Mouse (Mus musculus) stomach, postnatal 0 days (tissue): Measurements from ENCODE around the gene Cenpk. TPM values are rescaled to one million over a fixed set of nuclear protein-coding genes. Genes with fewer than 3 reads are reported as not detected.
"Not testable (repeated sequence)": the region's sequence is repeated elsewhere in the genome, so short reads cannot be mapped to it uniquely, and the experiment has no call there.

Experiments used
- ATAC-seq: fragments of 200-750 bp; cut with Nextera tagmentation; 2 replicates; pipeline ENCODE4 v1.8.0; 2017; ENCODE audit not compliant: low FRiP score, low TSS enrichment
- DNase-seq: peaks from one replicate; pipeline ENCODE4 v3.0.0-alpha.2; 2016; ENCODE audit warnings: low spot score
- H3K27ac ChIP-seq: fragments of 300-500 bp; sonication (generic); replicated peaks from 2 replicates; pipeline ENCODE4 v1.5.1; 2014; ENCODE audit warnings: mild to moderate bottlenecking, control low read depth
- H3K27me3 ChIP-seq: fragments of 300-500 bp; sonication (generic); 2 replicates; pipeline ENCODE4 v1.6.1; 2014; ENCODE audit warnings: low read length; ENCODE audit not compliant: control insufficient read depth, insufficient read depth
- H3K36me3 ChIP-seq: fragments of 300-500 bp; sonication (generic); 2 replicates; pipeline ENCODE4 v1.6.1; 2014; ENCODE audit warnings: low read length, mixed read lengths; ENCODE audit not compliant: control insufficient read depth, insufficient read depth
- H3K4me1 ChIP-seq: fragments of 300-500 bp; sonication (generic); replicated peaks from 2 replicates; pipeline ENCODE4 v1.6.1; 2014; ENCODE audit warnings: antibody characterized with exemption; ENCODE audit not compliant: control insufficient read depth, insufficient read depth
- H3K4me2 ChIP-seq: fragments of 300-500 bp; sonication (generic); replicated peaks from 2 replicates; pipeline ENCODE4 v1.6.1; 2014; ENCODE audit warnings: low read depth, mild to moderate bottlenecking, control low read depth, moderate library complexity
- H3K4me3 ChIP-seq: fragments of 300-500 bp; sonication (generic); 2 replicates; pipeline ENCODE4 v1.5.1; 2014; ENCODE audit warnings: low read depth, low read length, control low read depth
- H3K9ac ChIP-seq: fragments of 300-500 bp; sonication (generic); 2 replicates; pipeline ENCODE4 v1.6.1; 2014; ENCODE audit warnings: mild to moderate bottlenecking, low read length, control low read depth, mixed read lengths
- H3K9me3 ChIP-seq: fragments of 300-500 bp; sonication (generic); 2 replicates; pipeline ENCODE4 v1.6.1; 2016; ENCODE audit warnings: low read length; ENCODE audit not compliant: control insufficient read depth
- CTCF ChIP-seq: IDR thresholded peaks from 2 replicates; pipeline ENCODE4 v1.5.1; 2016; ENCODE audit warnings: antibody characterized with exemption, low read depth, mild to moderate bottlenecking, moderate library complexity
- EP300 ChIP-seq: optimal IDR thresholded peaks from 2 replicates; pipeline ENCODE3; 2016; ENCODE audit warnings: antibody characterized with exemption
- WGBS: fragments of 180-500 bp; shearing (Covaris S2); extraction: QIAGEN DNeasy Blood & Tissue Kit; methylation state at CpG from one replicate; pipeline ENCODE4 v1.1.7; 2014; 5-methylcytosine and 5-hydroxymethylcytosine counted together
- polyA plus RNA-seq: library from polyadenylated mRNA; unstranded; fragments of >200 nt; fragmentation: Nextera tagmentation; extraction: Ambion mirVana; gene quantifications from 2 replicates; pipeline ENCODE4 v1.2.1, GENCODE M21; 2015

Gene Cenpk
- polyA plus RNA-seq, result 23.1 and 27.5 TPM in 2 replicates

- Histone ChIP-seq H3K9me3 (no peaks in the 10 kb centered on the region), H3K9ac (peak within 1 kb of the TSS; percentile 86), H3K4me3 (peak within 1 kb of the TSS; percentile 75), H3K27me3 (no peaks in the 10 kb centered on the region), H3K4me2 (peak within 1 kb of the TSS; percentile 75), H3K36me3 (no peaks in the 10 kb centered on the region), H3K4me1 (no peaks in the 10 kb centered on the region), H3K27ac (peak within 1 kb of the TSS; percentile 93)
- TF ChIP-seq EP300 (peak; percentile 81), CTCF (no peak)
- 2% methylated on average over 55 of the region's 55 CpGs for WGBS
- ATAC-seq (peak; percentile 99), DNase-seq (peak; percentile 98)
These were observed at the start of gene Cenpk, which contains the start of gene Ppwd1 for GRCm38 (mm10) chr13:104228384-104229066. Cenpk (plus strand) TSS chr13:104228611. Ppwd1 (minus strand) TSS chr13:104228843.

GRCm38 (mm10) chr13:104178650-104179121 is 49.7 kb upstream of the Cenpk start, which contains the start of gene Trim23:
Trim23 (plus strand) TSS chr13:104178797.
- 2% methylated on average over 38 of the region's 38 CpGs for WGBS
- peaks cover 2% of the 10 kb centered on the region; the same call in 1 of the 2 replicates for H3K4me1 ChIP-seq
- H3K9ac ChIP-seq, result peak within 1 kb of the TSS; percentile 85
- peak within 1 kb of the TSS; percentile 78 for H3K4me2 ChIP-seq
- peak within 1 kb of the TSS; percentile 89 for H3K27ac ChIP-seq
- H3K36me3 ChIP-seq, result no peaks in the 10 kb centered on the region
- peak within 1 kb of the TSS; percentile 92 for H3K4me3 ChIP-seq
- no peaks in the 10 kb centered on the region for H3K9me3 ChIP-seq
- no peaks in the 10 kb centered on the region for H3K27me3 ChIP-seq
- DNase-seq (peak; percentile 96), ATAC-seq (peak; percentile 100)
- TF ChIP-seq CTCF (peak; percentile 63), EP300 (no peak)

- peak overlapping the region; percentile 85 for H3K9ac ChIP-seq
- no peak for DNase-seq
- peak overlapping the region; percentile 92 for H3K4me3 ChIP-seq
- 12% methylated on average over 13 of the region's 13 CpGs for WGBS
- no peak for TF ChIP-seq CTCF
- no peaks in the 10 kb centered on the region; the same call in 1 of the 2 replicates for H3K36me3 ChIP-seq
- H3K27ac ChIP-seq, result peak overlapping the region; percentile 89
- no peaks in the 10 kb centered on the region for H3K27me3 ChIP-seq
- H3K4me1 ChIP-seq, result peaks cover 2% of the 10 kb centered on the region; the same call in 1 of the 2 replicates
- no peak for ATAC-seq
- H3K4me2 ChIP-seq, result peak overlapping the region; percentile 62
- no peaks in the 10 kb centered on the region for H3K9me3 ChIP-seq
These were observed 49.1 kb upstream of the Cenpk start for GRCm38 (mm10) chr13:104179176-104179888.

GRCm38 (mm10) chr13:104187357-104187756 is 41.1 kb upstream of the Cenpk start:
- peaks cover 7% of the 10 kb centered on the region; the same call in 1 of the 2 replicates for H3K36me3 ChIP-seq
- H3K4me3 ChIP-seq, result no peak overlapping the region
- H3K27me3 ChIP-seq, result no peaks in the 10 kb centered on the region
- no peak overlapping the region for H3K4me2 ChIP-seq
- H3K27ac ChIP-seq, result no peak overlapping the region
- DNase-seq (peak; percentile 31), ATAC-seq (peak; percentile 95)
- no peak overlapping the region for H3K9ac ChIP-seq
- H3K4me1 ChIP-seq, result no peaks in the 10 kb centered on the region
- no peaks in the 10 kb centered on the region for H3K9me3 ChIP-seq
- 65% methylated on average over 4 of the region's 4 CpGs for WGBS
- TF ChIP-seq CTCF (no peak), EP300 (no peak)

GRCm38 (mm10) chr13:104195891-104196290 is 32.5 kb upstream of the Cenpk start:
- H3K9ac ChIP-seq, H3K27me3 ChIP-seq, H3K9me3 ChIP-seq, H3K4me1 ChIP-seq, ATAC-seq, H3K4me2 ChIP-seq, H3K4me3 ChIP-seq, DNase-seq, H3K27ac ChIP-seq, H3K36me3 ChIP-seq: not testable (repeated sequence)

GRCm38 (mm10) chr13:104204313-104204712 is 24.1 kb upstream of the Cenpk start:
- WGBS, result 56% methylated on average over 1 of the region's 1 CpGs
- Histone ChIP-seq H3K4me1 (no peaks in the 10 kb centered on the region), H3K27me3 (no peaks in the 10 kb centered on the region), H3K9me3 (no peaks in the 10 kb centered on the region), H3K4me3 (no peak overlapping the region), H3K27ac (no peak overlapping the region), H3K4me2 (no peak overlapping the region), H3K36me3 (no peaks in the 10 kb centered on the region), H3K9ac (no peak overlapping the region)
- peak; percentile 55 for TF ChIP-seq CTCF
- TF ChIP-seq EP300, result no peak
- DNase-seq (no peak), ATAC-seq (no peak)
